Mouse (Mus musculus) CD8-positive naive resting alpha-beta T cell, adult 2 months (primary cell): ENCODE data around the gene Slc41a3.

Experiments
- DNase-seq, 2 experiments: peaks; one replicate each; pipeline ENCODE4 v3.0.0; 2022; ENCODE audit warnings: low read depth in 2 of 2, low spot score in 2 of 2

The Slc41a3 gene

GRCm38 (mm10) chr6:90604533-90605297, at the start of gene Slc41a3:
Gene Slc41a3, plus strand, starts transcription at chr6:90604725.
- peak; percentile 51 to 76 for DNase-seq

- DNase-seq = no peak
Measured at GRCm38 (mm10) chr6:90556534-90557058, 47.9 kb upstream of the Slc41a3 start.

GRCm38 (mm10) chr6:90557077-90557476, 47.4 kb upstream of the Slc41a3 start:
- no peak for DNase-seq

GRCm38 (mm10) chr6:90557829-90558693, 46.5 kb upstream of the Slc41a3 start:
- no peak for DNase-seq

DNA sequence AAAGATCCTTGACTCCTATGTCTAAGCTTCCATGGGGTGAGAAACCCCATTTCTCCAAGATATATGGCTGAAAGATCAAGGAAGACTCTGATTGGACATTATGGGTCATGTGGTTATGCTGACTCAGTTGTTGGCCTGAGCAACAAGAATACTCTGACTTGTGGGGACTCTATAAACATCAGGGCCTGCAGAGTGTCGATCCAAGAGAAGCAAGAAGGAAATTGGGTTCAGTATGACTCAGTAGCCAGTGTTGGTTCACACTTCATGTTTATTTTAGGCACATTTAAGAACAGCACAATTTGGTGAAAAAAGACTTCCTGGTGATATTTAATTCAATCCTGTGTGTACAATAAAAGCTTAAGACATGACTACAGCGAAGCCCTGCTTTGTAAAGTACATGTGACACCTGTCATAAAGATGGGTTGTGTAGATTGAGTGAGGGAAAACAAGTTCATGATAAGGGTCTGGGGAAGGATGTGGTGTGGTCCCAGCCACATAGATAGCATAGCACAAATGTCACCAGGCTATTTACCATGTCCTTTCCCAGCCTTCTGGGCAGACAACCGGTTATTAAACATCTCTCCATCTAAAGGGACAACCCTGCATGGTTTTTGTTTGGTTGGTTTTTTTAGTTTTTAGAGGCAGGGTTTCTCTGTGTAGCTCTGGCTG, 44.0 kb upstream of the Slc41a3 start:
- no peak for DNase-seq

DNA sequence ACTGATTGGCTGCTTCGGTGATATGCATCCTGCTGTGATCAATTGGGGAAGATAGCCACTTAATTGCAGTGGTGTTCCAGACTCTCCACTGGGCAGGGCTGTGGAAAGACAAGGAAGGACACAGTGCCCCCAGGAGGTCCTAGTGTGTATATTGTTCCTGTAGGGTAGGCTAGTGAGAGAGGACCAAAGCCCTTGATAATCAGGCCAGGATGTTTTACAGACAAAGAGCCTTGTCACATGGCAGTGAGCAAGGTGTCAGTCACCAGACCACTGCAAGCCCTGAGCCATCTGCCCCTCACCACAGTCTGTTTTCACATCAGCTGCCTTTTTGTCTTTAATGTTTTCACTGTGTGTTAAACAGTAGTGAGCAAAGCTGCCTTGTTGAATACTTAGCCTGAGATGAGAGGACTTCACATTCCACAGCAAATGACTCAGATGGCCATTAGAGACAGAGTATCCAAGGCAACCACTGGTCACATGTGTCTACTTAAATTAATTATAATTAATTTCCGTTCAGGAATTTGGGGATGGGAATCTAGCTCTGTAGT, 43.2 kb upstream of the Slc41a3 start:
- no peak for DNase-seq

- no peak for DNase-seq
Measured at GRCm38 (mm10) chr6:90564240-90564639, 40.3 kb upstream of the Slc41a3 start.

DNA sequence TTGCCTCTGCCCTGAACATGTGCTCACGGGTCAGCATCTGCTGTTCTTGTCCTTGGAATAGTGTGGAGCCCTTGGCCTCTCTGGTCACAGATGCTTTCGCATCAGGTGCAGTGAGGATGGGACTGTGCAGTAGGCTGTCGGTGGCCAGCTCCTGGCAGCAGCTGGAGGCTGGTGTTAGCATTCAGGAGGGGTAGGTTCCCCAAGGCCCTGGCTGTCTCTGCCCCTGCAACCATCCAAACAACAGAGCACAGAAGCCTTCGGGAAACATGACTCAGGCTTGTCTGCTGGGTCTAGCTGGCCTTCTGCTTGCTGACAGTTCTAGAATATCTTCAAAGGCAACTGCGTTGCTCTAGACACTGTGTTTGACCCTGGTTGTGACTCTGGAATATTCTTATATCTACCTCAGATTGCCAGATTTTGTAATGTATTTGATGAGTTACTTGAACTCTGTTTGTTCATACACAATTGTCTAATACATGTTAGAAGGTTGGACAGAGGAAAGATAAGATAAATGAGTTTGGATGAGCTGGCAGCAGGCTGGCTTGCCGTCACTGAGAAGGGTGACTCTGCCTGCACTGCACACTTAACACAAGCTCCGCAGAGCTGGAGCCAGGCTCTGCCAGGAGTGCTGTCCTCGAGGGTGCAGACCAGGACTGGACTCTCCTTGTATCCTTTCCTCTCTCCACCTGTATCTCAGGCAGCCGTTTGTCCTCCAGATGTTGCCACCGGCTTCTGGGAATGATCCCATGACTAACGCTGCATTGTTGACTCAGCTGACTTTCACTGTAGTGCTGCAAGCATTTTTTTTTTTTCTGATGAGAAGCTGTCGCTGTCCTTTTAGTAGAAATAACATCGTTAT, 38.9 kb upstream of the Slc41a3 start:
- no peak for DNase-seq

DNA sequence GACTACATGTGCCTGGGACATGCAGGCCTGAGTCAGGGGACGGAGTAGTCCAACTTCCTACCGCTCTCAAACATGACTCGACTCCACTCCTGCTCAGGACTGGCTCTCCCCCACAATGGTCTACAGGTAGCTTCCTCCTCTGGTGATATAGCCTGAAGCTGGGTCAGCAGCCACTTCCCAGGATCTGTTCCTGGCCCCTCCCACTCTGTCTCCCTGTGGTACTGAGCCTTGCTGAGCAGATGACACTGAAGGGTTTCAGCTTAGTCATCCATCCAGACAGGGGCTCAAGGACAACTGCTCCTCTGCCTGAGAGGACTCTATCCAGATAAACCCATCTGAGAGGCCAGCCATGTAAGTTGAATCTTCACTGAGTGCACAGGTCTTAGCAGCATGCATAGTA, 37.0 kb upstream of the Slc41a3 start:
- no peak for DNase-seq

DNA sequence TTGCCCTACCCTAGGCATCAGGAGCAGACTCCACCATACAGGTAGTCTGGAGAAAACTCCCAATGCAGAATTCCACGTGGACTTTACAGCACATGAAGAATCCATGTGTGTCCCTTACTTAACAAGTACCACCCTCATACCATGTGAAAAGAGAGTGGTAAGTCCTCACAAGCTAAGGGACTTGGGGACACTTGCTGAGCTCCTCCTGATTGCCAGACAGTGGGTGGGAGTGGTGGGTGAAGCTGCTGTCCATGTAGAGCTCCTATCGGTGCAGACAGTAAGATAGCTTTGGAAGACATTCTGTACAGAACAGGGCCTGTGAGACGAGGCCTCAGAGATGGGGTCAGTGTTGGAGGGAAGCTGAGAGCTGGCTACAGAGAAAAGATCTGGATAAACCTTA, 36.6 kb upstream of the Slc41a3 start:
- DNase-seq = no peak

- no peak for DNase-seq
Measured at GRCm38 (mm10) chr6:90568721-90569120, 35.8 kb upstream of the Slc41a3 start.

DNA sequence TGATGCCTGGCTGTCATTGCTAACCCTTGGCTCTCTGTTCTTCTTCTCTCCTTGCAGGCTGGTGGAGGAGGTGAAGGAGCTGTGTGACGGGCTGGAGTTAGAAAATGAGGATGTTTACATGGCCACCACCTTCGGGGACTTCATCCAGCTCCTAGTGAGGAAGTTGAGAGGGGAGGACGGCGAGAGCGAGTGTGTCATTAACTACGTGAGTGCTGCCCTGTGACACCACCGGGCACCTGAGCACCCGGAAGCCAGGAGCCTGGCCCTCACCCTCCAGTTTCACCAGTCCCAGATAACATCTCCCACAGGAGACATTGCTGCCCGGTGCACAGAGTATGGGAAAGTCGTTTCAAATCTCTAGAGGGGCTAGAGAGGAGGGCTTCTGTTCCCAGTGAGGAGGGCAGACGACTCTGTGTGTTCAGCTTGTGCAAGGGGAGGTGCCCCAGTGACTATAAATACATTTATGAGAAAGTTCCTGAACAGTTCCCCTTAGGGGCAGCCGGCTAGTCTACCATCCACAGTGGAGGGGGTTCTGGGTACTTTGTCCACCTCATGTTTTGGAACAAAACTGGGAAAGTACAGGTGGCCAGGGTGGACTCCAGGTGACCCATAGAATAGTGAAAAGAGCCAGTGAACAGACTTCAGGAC, 34.7 kb upstream of the Slc41a3 start:
- no peak for DNase-seq

GRCm38 (mm10) chr6:90570392-90570791, 34.1 kb upstream of the Slc41a3 start:
- no peak for DNase-seq

DNA sequence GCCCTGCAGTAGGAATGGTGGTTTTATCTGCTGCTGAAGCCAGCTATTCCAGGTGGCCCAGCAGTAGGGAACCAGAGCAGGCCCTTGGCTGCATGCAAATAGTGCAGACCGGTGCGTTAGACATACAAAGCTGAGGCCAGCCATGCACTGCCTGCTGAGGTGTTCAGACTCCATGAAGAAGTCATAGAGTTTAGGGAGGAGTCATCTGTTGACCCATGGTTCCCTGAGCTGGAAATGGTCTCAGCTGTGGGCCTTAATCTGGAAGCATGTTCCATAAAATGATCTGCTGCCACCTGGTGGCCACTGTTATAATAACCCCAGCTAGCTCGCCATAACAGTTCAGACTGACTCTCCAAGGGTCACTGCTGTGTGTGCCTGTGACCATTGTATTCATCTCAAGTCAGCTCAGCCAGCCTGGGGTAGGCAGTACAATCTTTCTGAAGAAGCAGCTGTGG, 29.2 kb upstream of the Slc41a3 start:
- peak; percentile 31 to 49 for DNase-seq

DNA sequence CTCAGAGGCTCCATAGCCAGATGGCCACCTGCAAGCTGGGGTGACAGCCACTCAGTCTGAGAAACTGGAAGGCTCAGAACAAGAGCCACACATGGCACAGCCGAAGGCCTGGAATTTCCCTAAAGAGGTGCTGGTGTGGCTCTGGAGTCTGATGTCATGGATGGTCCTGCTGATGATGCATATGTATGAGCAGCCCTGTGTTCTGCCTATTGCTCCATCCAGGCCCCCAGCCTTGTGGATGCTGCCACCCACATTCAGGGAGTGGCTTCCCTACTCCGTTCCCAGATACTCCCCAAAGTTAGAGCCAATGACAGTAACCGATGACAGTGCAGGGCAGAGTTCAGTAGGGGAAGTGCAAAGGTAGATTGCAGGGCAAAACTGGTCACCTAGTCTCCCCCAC, 26.4 kb upstream of the Slc41a3 start:
- no peak for DNase-seq

DNA sequence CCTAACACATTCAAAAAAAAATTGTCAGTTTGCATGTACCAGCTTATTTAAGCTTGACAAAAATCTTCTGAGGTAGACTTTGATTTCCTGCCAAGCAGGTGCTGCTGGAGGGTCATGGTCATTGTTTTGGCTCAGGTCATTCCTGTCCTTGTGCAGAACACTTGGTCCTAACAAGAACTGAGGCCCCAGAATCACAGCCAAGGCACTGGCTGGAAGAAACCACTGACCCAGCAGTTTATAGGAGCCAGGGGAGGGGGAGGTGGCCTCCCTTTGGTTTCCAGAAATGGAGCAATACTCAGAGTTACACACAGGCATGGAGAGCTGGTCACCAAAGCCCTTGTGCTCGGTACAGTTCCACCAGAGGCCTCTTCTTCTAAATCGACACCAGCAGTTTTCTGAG, 22.2 kb upstream of the Slc41a3 start:
- no peak for DNase-seq

DNA sequence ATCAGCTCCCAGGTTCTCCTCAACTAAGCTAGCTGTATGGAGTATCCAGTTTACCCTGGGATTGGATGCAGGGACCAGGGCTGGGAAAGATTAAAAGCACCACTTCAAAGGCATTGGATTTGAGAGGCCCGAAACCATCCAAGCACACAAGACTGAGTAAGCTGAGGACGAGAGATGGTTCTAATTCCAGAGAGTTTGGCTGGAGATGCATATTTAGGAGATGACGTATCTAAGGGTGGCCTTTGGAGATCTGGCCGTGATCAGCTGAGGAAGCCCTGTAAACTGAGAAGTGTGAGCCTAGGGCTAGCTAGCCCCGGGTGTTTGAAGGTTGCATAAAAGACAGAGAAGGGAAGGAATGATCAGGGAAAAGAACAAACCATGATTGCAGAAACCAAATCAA, 16.4 kb upstream of the Slc41a3 start:
- no peak for DNase-seq

GRCm38 (mm10) chr6:90590707-90591106, 13.8 kb upstream of the Slc41a3 start:
- no peak for DNase-seq

DNA sequence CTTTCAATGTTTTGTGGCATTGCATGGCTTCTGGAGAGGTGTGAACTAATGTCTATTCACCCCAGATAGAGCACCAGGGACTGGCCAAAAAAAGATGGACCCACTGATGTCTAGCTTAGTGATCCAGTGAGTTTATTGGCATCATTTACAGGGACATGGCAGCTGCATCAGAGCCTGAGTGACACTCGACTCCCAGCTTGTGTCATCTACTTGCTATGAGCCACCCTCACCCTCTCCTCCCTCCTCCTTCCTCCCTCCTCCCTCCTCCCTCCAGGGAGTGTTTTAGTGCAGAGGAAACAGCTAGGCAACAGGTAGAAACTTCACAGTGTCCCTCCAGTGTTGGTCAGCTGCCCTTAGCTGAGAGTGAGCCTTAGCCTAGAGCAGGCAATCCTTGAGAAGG, 9.6 kb upstream of the Slc41a3 start:
- no peak for DNase-seq

- DNase-seq = no peak
Measured at GRCm38 (mm10) chr6:90597060-90597459, 7.5 kb upstream of the Slc41a3 start.
